Mouse (Mus musculus) liver, embryonic 15.5 days (tissue): ENCODE results near the gene Tmem212. TPM values are rescaled to one million over a fixed set of nuclear protein-coding genes. Genes with fewer than 3 reads are reported as not detected.

Experiments
- ATAC-seq: fragments of 200-750 bp; cut with Nextera tagmentation; 2 replicates; pipeline ENCODE4 v1.8.0; 2017; ENCODE audit warnings: moderate number of reproducible peaks, mild to moderate bottlenecking, moderate library complexity; ENCODE audit not compliant: insufficient read depth
- H3K27ac ChIP-seq: fragments of 300-500 bp; sonication (generic); replicated peaks from 2 replicates; pipeline ENCODE4 v1.5.1; 2015; ENCODE audit warnings: mild to moderate bottlenecking, inconsistent platforms
- H3K27me3 ChIP-seq: fragments of 300-500 bp; sonication (generic); 2 replicates; pipeline ENCODE4 v1.6.1; 2015; ENCODE audit warnings: mild to moderate bottlenecking, inconsistent platforms
- H3K36me3 ChIP-seq: fragments of 300-500 bp; sonication (generic); replicated peaks from 2 replicates; pipeline ENCODE4 v1.6.1; 2015; ENCODE audit warnings: moderate library complexity, mild to moderate bottlenecking, inconsistent platforms
- H3K4me1 ChIP-seq: fragments of 300-500 bp; sonication (generic); replicated peaks from 2 replicates; pipeline ENCODE4 v1.6.1; 2015; ENCODE audit warnings: inconsistent platforms
- H3K4me2 ChIP-seq: fragments of 300-500 bp; sonication (generic); 2 replicates; pipeline ENCODE4 v1.6.1; 2015; ENCODE audit warnings: moderate library complexity, mild to moderate bottlenecking, inconsistent platforms
- H3K4me3 ChIP-seq: fragments of 300-500 bp; sonication (generic); replicated peaks from 2 replicates; pipeline ENCODE4 v1.5.1; 2015; ENCODE audit warnings: mild to moderate bottlenecking, inconsistent platforms
- H3K9ac ChIP-seq: fragments of 300-500 bp; sonication (generic); 2 replicates; pipeline ENCODE4 v1.6.1; 2015; ENCODE audit warnings: moderate library complexity, mild to moderate bottlenecking, inconsistent platforms
- H3K9me3 ChIP-seq: fragments of 300-500 bp; sonication (generic); replicated peaks from 2 replicates; pipeline ENCODE4 v1.6.1; 2016; ENCODE audit warnings: inconsistent platforms
- WGBS: fragments of 180-500 bp; shearing (Covaris S2); methylation state at CpG from one replicate; pipeline ENCODE4 v1.1.7; 2015; ENCODE audit warnings: mixed read lengths; ENCODE audit not compliant: insufficient replicate concordance; 5-methylcytosine and 5-hydroxymethylcytosine counted together
- polyA plus RNA-seq: library from polyadenylated mRNA; unstranded; fragments of >200 nt; fragmentation: Nextera tagmentation; extraction: Ambion mirVana; gene quantifications from 2 replicates; pipeline ENCODE4 v1.2.1, GENCODE M21; 2015

Tmem212 gene
- polyA plus RNA-seq, 1 experiment from 2014 or later, result not detected

- Histone ChIP-seq H3K9me3 (no peaks in the 10 kb centered on the region), H3K36me3 (no peaks in the 10 kb centered on the region), H3K27me3 (no peaks in the 10 kb centered on the region), H3K9ac (no peak overlapping the region), H3K4me2 (no peak overlapping the region), H3K4me3 (no peak overlapping the region), H3K4me1 (peaks cover 19% of the 10 kb centered on the region), H3K27ac (no peak overlapping the region)
- 36% methylated on average over 10 of the region's 10 CpGs for WGBS
- ATAC-seq, result 0 out of 2 replicates have a peak, but pooled peaks have one; percentile 47
Observed at GRCm38 (mm10) chr3:27898178-27898577, 2.0 kb upstream of the Tmem212 start.

GRCm38 (mm10) chr3:27886578-27886977, 9.6 kb downstream of the Tmem212 start:
- H3K36me3 ChIP-seq, result no peaks in the 10 kb centered on the region
- no peak overlapping the region for H3K4me3 ChIP-seq
- H3K4me2 ChIP-seq, result no peak overlapping the region
- H3K9ac ChIP-seq, result no peak overlapping the region
- WGBS, result 40% methylated on average over 7 of the region's 7 CpGs
- ATAC-seq, result no peak
- no peaks in the 10 kb centered on the region for H3K4me1 ChIP-seq
- H3K9me3 ChIP-seq, result no peaks in the 10 kb centered on the region
- H3K27ac ChIP-seq, result no peak overlapping the region
- no peaks in the 10 kb centered on the region for H3K27me3 ChIP-seq

GRCm38 (mm10) chr3:27885585-27885984, 10.6 kb downstream of the Tmem212 start:
- H3K4me3 ChIP-seq, result no peak overlapping the region
- no peaks in the 10 kb centered on the region for H3K36me3 ChIP-seq
- no peaks in the 10 kb centered on the region for H3K9me3 ChIP-seq
- ATAC-seq, result no peak
- no peak overlapping the region for H3K27ac ChIP-seq
- no peak overlapping the region for H3K9ac ChIP-seq
- 64% methylated on average over 6 of the region's 6 CpGs for WGBS
- H3K4me2 ChIP-seq, result no peak overlapping the region
- no peaks in the 10 kb centered on the region for H3K27me3 ChIP-seq
- H3K4me1 ChIP-seq, result no peaks in the 10 kb centered on the region

GRCm38 (mm10) chr3:27881897-27882835, 14.0 kb downstream of the Tmem212 start:
- Histone ChIP-seq H3K27ac (no peak overlapping the region), H3K4me1 (no peaks in the 10 kb centered on the region), H3K27me3 (no peaks in the 10 kb centered on the region), H3K9ac (no peak overlapping the region), H3K36me3 (no peaks in the 10 kb centered on the region), H3K4me2 (no peak overlapping the region), H3K9me3 (no peaks in the 10 kb centered on the region), H3K4me3 (no peak overlapping the region)
- 40% methylated on average over 6 of the region's 6 CpGs for WGBS
- ATAC-seq, result no peak

- Histone ChIP-seq H3K36me3 (no peaks in the 10 kb centered on the region), H3K9me3 (no peaks in the 10 kb centered on the region), H3K4me2 (no peak overlapping the region), H3K9ac (no peak overlapping the region), H3K27ac (no peak overlapping the region), H3K27me3 (no peaks in the 10 kb centered on the region), H3K4me1 (no peaks in the 10 kb centered on the region), H3K4me3 (no peak overlapping the region)
- 64% methylated on average over 7 of the region's 7 CpGs for WGBS
- no peak for ATAC-seq
Observed at GRCm38 (mm10) chr3:27878854-27879610, 17.1 kb downstream of the Tmem212 start.

- H3K27me3 ChIP-seq, result no peaks in the 10 kb centered on the region
- H3K4me1 ChIP-seq, result no peaks in the 10 kb centered on the region
- H3K9me3 ChIP-seq, result no peaks in the 10 kb centered on the region
- H3K36me3 ChIP-seq, result no peaks in the 10 kb centered on the region
- no peak overlapping the region for H3K4me3 ChIP-seq
- no peak overlapping the region for H3K9ac ChIP-seq
- 58% methylated on average over 9 of the region's 9 CpGs for WGBS
- H3K27ac ChIP-seq, result no peak overlapping the region
- no peak overlapping the region for H3K4me2 ChIP-seq
- ATAC-seq, result no peak
Observed at GRCm38 (mm10) chr3:27873268-27874073, 22.7 kb downstream of the Tmem212 start.

- no peak for ATAC-seq
- Histone ChIP-seq H3K9ac (no peak overlapping the region), H3K27me3 (no peaks in the 10 kb centered on the region), H3K4me1 (no peaks in the 10 kb centered on the region), H3K4me2 (no peak overlapping the region), H3K4me3 (no peak overlapping the region), H3K36me3 (no peaks in the 10 kb centered on the region), H3K27ac (no peak overlapping the region), H3K9me3 (no peaks in the 10 kb centered on the region)
- WGBS, result 67% methylated on average over 4 of the region's 4 CpGs
Observed at GRCm38 (mm10) chr3:27872429-27872828, 23.7 kb downstream of the Tmem212 start.

GRCm38 (mm10) chr3:27871891-27872290, 24.3 kb downstream of the Tmem212 start:
- 50% methylated on average over 3 of the region's 3 CpGs for WGBS
- no peak for ATAC-seq
- no peak overlapping the region for H3K9ac ChIP-seq

GRCm38 (mm10) chr3:27871371-27871770, 24.8 kb downstream of the Tmem212 start:
- no peak overlapping the region for H3K27ac ChIP-seq
- no peaks in the 10 kb centered on the region for H3K4me1 ChIP-seq
- no peak overlapping the region for H3K9ac ChIP-seq
- no peak overlapping the region for H3K4me3 ChIP-seq
- H3K9me3 ChIP-seq, result no peaks in the 10 kb centered on the region
- 52% methylated on average over 4 of the region's 4 CpGs for WGBS
- ATAC-seq, result no peak
- H3K27me3 ChIP-seq, result no peaks in the 10 kb centered on the region
- no peak overlapping the region for H3K4me2 ChIP-seq
- H3K36me3 ChIP-seq, result no peaks in the 10 kb centered on the region

More at GRCm38 (mm10) chr3:27871891-27872290, 24.3 kb downstream of the Tmem212 start:
- no peaks in the 10 kb centered on the region for H3K27me3 ChIP-seq
- H3K27ac ChIP-seq, result no peak overlapping the region
- H3K36me3 ChIP-seq, result no peaks in the 10 kb centered on the region
- H3K4me1 ChIP-seq, result no peaks in the 10 kb centered on the region
- H3K4me2 ChIP-seq, result no peak overlapping the region
- no peaks in the 10 kb centered on the region for H3K9me3 ChIP-seq
- H3K4me3 ChIP-seq, result no peak overlapping the region

GRCm38 (mm10) chr3:27868681-27869080, 27.5 kb downstream of the Tmem212 start:
- no peak for ATAC-seq
- H3K27ac ChIP-seq, result no peak overlapping the region
- H3K36me3 ChIP-seq, result no peaks in the 10 kb centered on the region
- WGBS, result 67% methylated on average over 3 of the region's 3 CpGs
- no peaks in the 10 kb centered on the region for H3K27me3 ChIP-seq
- H3K9ac ChIP-seq, result no peak overlapping the region
- no peak overlapping the region for H3K4me3 ChIP-seq
- H3K4me2 ChIP-seq, result no peak overlapping the region
- H3K9me3 ChIP-seq, result no peaks in the 10 kb centered on the region
- no peaks in the 10 kb centered on the region for H3K4me1 ChIP-seq
